Mouse (Mus musculus) layer of hippocampus, adult 18-20 months (tissue): ENCODE results near the gene Tmprss9. TPM values are rescaled to one million over a fixed set of nuclear protein-coding genes. Genes with fewer than 3 reads are reported as not detected.
A peak's percentile ranks its signal among the peaks of the same experiment; 100 is the strongest.

Experiments
- DNase-seq, 2 experiments: peaks; one replicate each; pipeline ENCODE4 v3.0.0; 2022; ENCODE audit warnings: low spot score in 2 of 2
- total RNA-seq, 2 experiments: library from RNA; stranded (reverse); gene quantifications; 2 replicates each; pipeline ENCODE4 v1.2.3; 2021

Tmprss9 gene
- total RNA-seq, 2 experiments from 2014 or later, result 0.40 to 0.56 TPM

GRCm38 (mm10) chr10:80843087-80843930 lies 28.3 kb upstream of the Tmprss9 start:
- DNase-seq, result no peak

GRCm38 (mm10) chr10:80843931-80844547 lies 27.6 kb upstream of the Tmprss9 start, which contains the start of gene Lingo3:
TSS of gene Lingo3 (minus strand) at chr10:80844039.
- DNase-seq, result peak; percentile 51 to 65

- DNase-seq, result no peak
Measured at GRCm38 (mm10) chr10:80845055-80845693, 26.5 kb upstream of the Tmprss9 start.

GRCm38 (mm10) chr10:80845732-80846131 lies 25.9 kb upstream of the Tmprss9 start:
- peak; percentile 32 to 49 for DNase-seq

- no peak for DNase-seq
Measured at GRCm38 (mm10) chr10:80848571-80848970, 23.1 kb upstream of the Tmprss9 start.

- DNase-seq, result peak; percentile 94 to 98
Measured at GRCm38 (mm10) chr10:80854913-80855748, 16.5 kb upstream of the Tmprss9 start, which contains the start of the genes Lsm7 and Sppl2b. TSS of gene Lsm7 (minus strand) at chr10:80855209. TSS of gene Sppl2b (plus strand) at chr10:80855275.

- no peak for DNase-seq
Measured at GRCm38 (mm10) chr10:80855749-80856073, 15.9 kb upstream of the Tmprss9 start.

- DNase-seq, result no peak
Measured at GRCm38 (mm10) chr10:80856267-80856666, 15.4 kb upstream of the Tmprss9 start.

GRCm38 (mm10) chr10:80856908-80857307 lies 14.7 kb upstream of the Tmprss9 start:
- no peak for DNase-seq

GRCm38 (mm10) chr10:80857386-80857785 lies 14.3 kb upstream of the Tmprss9 start:
- DNase-seq, result peak in 1 of 2 experiments; percentile 49

- DNase-seq, result no peak
Measured at GRCm38 (mm10) chr10:80857848-80858247, 13.8 kb upstream of the Tmprss9 start.

GRCm38 (mm10) chr10:80858350-80858935 lies 13.2 kb upstream of the Tmprss9 start:
- no peak for DNase-seq

GRCm38 (mm10) chr10:80862305-80862704 lies 9.3 kb upstream of the Tmprss9 start:
- no peak for DNase-seq

GRCm38 (mm10) chr10:80864446-80864845 lies 7.2 kb upstream of the Tmprss9 start:
- no peak for DNase-seq

GRCm38 (mm10) chr10:80870993-80871392 lies 655 bp upstream of the Tmprss9 start:
- DNase-seq, result no peak

- no peak for DNase-seq
Measured at GRCm38 (mm10) chr10:80874035-80874434, 2.4 kb downstream of the Tmprss9 start.

GRCm38 (mm10) chr10:80876028-80876427 lies 4.4 kb downstream of the Tmprss9 start:
- DNase-seq, result peak in 1 of 2 experiments; percentile 78

- no peak for DNase-seq
Measured at GRCm38 (mm10) chr10:80876594-80876993, 4.9 kb downstream of the Tmprss9 start.

GRCm38 (mm10) chr10:80880131-80880641 lies 8.5 kb downstream of the Tmprss9 start:
- DNase-seq, result peak; percentile 42 to 82

- DNase-seq, result no peak
Measured at GRCm38 (mm10) chr10:80880901-80881300, 9.3 kb downstream of the Tmprss9 start.
